Mouse (Mus musculus) megakaryocyte, embryonic 14.5 days (primary cell): ENCODE measurements around the gene Mamdc2.

ENCODE experiments used
- FLI1 ChIP-seq: IDR thresholded peaks from 2 replicates; pipeline ENCODE4 v1.6.1; 2012; ENCODE audit warnings: low read length, inconsistent platforms, mixed read lengths
- GATA1 ChIP-seq: IDR thresholded peaks from 3 replicates; pipeline ENCODE4 v1.6.1; 2012; ENCODE audit warnings: mixed read lengths, low read length, inconsistent platforms, borderline replicate concordance

DNA sequence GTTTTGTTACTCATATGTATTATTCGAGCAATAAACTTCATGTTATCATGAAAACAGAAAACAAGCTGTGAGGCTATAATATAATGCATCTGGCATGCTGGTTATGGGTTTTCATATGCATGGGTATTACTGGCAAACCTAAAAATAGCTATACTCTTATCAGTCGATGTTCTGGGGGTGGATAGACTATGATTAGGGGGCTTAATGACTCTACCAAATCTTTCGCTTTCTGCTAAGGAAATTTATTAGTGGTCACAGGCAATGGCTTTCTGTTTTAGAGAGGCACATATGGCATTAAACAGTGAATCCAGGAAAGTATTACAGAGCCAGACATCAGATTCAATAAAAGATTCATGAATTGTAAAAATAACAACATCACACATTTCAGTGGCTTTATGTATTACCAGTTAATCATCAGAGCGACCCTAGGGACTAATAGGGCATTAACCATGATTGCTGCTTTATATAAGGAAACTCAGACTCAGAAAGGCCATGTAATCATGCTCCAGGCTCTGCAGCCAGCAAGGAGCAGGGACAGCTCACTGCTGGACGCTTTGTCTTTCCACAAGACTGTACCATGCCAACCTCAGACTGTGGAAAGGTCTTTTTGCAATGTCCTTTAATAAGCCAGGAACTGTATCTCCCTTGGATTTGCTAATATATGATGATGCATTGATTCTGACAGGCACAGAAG is 130.8 kb downstream of the Mamdc2 start:
- TF ChIP-seq GATA1 (no peak), FLI1 (no peak)
